Mouse (Mus musculus) ES-E14 (cell line): ENCODE results near the gene Kcnk16.

Experiments used
- CHD2 ChIP-seq: IDR thresholded peaks from 2 replicates; pipeline ENCODE4 v1.6.1; 2014; ENCODE audit warnings: mild to moderate bottlenecking, low read depth, low read length, inconsistent platforms
- HCFC1 ChIP-seq: IDR thresholded peaks from 2 replicates; pipeline ENCODE4 v1.6.1; 2012; ENCODE audit warnings: low read length, inconsistent platforms, borderline replicate concordance; ENCODE audit not compliant: insufficient read depth
- MAFK ChIP-seq: IDR thresholded peaks from 2 replicates; pipeline ENCODE4 v1.6.1; 2014; ENCODE audit warnings: mild to moderate bottlenecking, low read depth, low read length, inconsistent platforms; ENCODE audit not compliant: insufficient read depth
- ZNF384 ChIP-seq: IDR thresholded peaks from 2 replicates; pipeline ENCODE4 v1.6.1; 2012; ENCODE audit warnings: low read depth, low read length, inconsistent platforms

DNA sequence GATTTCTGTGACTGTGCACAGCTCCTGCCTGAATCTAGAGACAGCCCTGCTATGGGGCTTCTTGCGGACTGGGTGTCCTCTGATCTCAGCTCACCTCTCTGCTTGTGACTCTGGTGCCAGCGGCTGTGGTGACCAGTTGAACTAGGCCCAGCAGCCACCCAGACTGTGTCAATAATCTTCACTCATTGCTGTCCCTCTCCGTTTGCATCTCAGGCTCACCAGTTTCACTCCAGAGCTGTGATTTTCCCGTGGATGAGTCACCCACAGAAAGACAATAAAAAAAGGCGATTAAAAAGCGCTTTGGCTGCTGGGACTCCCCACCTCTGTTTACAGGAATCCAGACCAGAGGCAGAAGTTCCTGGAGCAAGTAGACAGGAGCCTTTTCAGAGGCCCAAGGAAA, 39.6 kb downstream of the Kcnk16 start:
- TF ChIP-seq MAFK = no peak
- no peak for TF ChIP-seq HCFC1
- no peak for TF ChIP-seq CHD2
- no peak for TF ChIP-seq ZNF384
